Mouse (Mus musculus): ENCODE data around the gene Ugt1a8. TPM values are rescaled to one million over a fixed set of nuclear protein-coding genes. Genes with fewer than 3 reads are reported as not detected.
A peak's percentile ranks its signal among the peaks of the same experiment; 100 is the strongest.

Ugt1a8 gene
- total RNA-seq, 4 experiments from 2014 or later: not detected

DNA sequence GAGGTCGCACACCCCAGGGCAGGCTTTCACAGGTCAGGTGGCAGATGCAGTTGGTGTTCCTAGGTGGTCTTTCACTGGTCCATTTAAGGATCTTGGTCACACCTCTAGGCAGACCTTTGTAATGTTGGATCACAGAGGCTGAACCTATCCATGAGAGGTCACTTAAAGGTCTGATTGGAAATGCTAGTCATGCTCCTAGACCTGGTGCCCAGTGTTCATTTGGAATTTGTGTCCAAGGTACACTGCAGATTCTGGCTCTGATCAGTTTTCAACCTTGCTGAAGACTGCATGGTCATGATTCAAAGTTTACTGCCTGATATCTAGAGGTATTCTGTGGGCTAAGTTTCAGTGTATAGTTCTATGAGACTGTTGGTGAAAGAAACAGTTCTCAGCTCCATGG, 92.0 kb downstream of the Ugt1a8 start:
- no peak for DNase-seq (ENCODE audit: low spot score in 2 of 2)

- DNase-seq (ENCODE audit: low spot score in 2 of 2): no peak
These were observed 98.8 kb downstream of the Ugt1a8 start for GRCm38 (mm10) chr1:88186325-88186935.

DNA sequence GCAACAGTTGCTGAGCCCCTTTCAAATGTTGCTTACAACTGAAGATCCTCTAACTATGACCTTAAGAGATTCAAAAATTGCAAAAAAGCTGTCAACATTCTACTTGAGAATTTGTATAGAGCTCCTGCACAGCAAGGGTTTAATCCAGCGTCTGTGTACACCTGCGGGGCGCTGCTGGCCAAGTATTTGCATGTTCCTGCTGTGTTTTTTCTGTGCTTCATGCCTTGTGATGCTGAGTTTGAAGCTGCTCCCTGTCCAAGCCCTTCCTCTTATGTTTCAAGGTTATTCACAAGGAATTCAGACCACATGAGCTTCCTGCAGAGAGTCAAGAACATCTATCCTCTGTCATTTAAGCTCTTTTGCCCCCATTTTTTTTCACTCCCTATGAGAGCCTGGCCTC, 104.5 kb downstream of the Ugt1a8 start:
- no peak for DNase-seq (ENCODE audit: low spot score in 2 of 2)

DNA sequence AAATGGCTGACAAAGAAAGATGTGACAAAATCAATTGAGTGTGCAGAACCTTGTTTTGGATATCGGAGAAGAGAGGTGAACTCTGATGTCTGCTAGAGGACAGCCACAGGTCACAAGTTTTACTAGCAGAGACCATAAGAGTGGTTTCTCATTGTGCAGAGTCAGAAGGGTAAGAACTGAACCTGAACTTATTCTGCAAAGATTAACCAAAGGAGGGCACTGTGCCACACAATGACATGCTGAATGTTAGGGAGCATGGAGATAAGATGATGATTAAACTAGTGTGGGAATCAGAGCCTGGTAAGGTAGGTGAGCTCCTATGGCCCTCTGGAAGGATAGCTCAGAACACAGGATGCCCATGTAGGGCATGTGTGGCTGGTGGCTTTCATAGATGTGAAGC, 108.1 kb downstream of the Ugt1a8 start:
- no peak for DNase-seq (ENCODE audit: low spot score in 2 of 2)

DNA sequence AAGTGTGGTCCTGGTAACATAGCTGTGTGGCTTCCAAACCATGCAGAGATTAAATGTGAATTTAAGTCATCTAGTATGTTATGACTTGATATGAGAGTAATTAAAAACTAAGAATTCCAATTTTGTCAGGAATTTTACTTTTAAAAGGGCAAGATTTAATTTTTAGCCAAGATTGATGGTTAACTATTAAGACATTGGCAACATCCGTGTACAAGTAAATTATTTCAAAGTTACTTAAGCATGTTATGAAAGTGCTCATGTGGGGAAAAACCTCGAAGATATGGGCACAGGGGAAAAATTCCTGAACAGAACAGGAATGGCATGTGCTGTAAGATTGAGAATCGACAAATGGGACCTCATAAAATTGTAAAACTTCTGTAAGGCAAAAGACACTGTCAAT, 109.8 kb downstream of the Ugt1a8 start:
- DNase-seq (ENCODE audit: low spot score in 2 of 2): no peak

GRCm38 (mm10) chr1:88199996-88200395, 112.4 kb downstream of the Ugt1a8 start:
- no peak for DNase-seq (ENCODE audit: low spot score in 2 of 2)

DNA sequence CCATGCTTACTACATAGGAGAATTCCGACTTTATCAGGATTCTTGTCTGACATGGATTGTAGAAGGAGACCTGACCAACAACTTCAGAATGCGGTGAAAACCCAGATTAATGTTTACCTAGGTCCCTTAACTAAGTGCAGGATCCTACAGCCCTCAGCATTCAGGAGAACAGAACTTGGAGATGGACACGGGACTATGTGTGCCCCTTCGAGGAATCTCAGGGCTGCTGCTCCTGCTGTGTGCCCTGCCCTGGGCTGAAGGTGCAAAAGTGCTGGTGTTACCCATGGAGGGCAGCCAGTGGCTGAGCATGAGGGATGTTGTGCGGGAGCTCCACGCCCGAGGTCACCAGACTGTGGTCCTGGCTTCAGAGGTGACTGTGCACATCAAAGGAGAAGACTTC, 112.8 kb downstream of the Ugt1a8 start, which contains the start of gene Ugt1a2:
TSS of gene Ugt1a2 (plus strand) at position 146 of the 400 bp plus-strand sequence.
- no peak for DNase-seq (ENCODE audit: low spot score in 2 of 2)

GRCm38 (mm10) chr1:88205294-88205922, 117.8 kb downstream of the Ugt1a8 start, which contains the start of gene Dnajb3:
Gene Dnajb3 (minus strand): TSS chr1:88205782.
- no peak for DNase-seq (ENCODE audit: low spot score in 2 of 2)

- DNase-seq (ENCODE audit: low spot score in 2 of 2): no peak
These were observed 119.3 kb downstream of the Ugt1a8 start for GRCm38 (mm10) chr1:88206843-88207479.

DNA sequence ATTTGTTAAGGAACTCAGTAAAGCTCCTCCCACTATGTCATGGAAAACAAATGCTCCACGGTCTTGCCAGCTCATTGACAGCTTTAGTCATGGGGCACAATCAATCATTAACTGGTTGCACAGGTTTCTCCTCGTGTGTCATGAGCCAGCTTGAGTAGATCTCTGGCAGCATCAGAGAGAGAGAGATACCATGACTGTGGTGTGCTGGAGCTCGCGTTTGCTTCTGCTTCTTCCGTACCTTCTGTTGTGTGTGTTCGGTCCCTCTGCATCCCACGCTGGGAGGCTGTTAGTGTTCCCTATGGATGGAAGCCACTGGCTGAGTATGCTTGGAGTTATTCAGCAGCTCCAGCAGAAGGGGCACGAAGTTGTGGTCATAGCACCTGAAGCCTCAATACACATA, 124.2 kb downstream of the Ugt1a8 start, which contains the start of gene Ugt1a1:
TSS of gene Ugt1a1 (plus strand) at position 148 of the 400 bp plus-strand sequence.
- no peak for DNase-seq (ENCODE audit: low spot score in 2 of 2)

DNA sequence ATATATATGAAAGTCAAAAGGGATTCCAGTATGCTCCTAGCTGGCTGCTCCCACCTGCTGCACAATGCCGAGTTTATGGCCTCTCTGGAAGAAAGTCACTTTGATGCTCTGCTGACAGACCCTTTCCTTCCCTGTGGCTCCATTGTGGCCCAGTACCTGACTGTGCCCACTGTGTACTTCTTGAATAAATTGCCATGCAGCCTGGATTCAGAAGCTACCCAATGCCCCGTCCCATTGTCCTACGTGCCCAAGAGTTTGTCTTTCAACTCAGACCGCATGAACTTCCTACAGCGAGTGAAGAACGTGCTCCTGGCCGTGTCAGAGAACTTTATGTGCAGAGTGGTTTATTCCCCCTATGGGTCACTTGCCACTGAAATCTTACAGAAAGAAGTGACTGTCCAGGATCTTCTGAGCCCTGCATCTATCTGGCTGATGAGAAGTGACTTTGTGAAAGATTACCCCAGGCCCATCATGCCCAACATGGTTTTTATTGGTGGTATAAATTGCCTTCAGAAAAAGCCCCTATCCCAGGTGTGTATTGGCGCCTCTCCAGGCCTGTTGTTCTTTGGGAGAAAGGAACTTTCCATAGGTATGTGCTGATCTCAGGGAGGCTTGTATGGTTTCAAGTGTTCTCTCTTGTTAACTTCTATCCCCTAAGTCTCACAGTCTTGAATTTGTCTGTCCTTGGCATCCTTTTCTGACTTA, 124.9 kb downstream of the Ugt1a8 start:
- DNase-seq (ENCODE audit: low spot score in 2 of 2): peak in 1 of 2 experiments; percentile 11

- DNase-seq (ENCODE audit: low spot score in 2 of 2): no peak
These were observed 125.4 kb downstream of the Ugt1a8 start for GRCm38 (mm10) chr1:88213061-88213460.

- DNase-seq (ENCODE audit: low spot score in 2 of 2): peak in 1 of 2 experiments; percentile 7
These were observed 126.3 kb downstream of the Ugt1a8 start for GRCm38 (mm10) chr1:88213766-88214461.

- no peak for DNase-seq (ENCODE audit: low spot score in 2 of 2)
These were observed 126.9 kb downstream of the Ugt1a8 start for GRCm38 (mm10) chr1:88214462-88214952.

DNA sequence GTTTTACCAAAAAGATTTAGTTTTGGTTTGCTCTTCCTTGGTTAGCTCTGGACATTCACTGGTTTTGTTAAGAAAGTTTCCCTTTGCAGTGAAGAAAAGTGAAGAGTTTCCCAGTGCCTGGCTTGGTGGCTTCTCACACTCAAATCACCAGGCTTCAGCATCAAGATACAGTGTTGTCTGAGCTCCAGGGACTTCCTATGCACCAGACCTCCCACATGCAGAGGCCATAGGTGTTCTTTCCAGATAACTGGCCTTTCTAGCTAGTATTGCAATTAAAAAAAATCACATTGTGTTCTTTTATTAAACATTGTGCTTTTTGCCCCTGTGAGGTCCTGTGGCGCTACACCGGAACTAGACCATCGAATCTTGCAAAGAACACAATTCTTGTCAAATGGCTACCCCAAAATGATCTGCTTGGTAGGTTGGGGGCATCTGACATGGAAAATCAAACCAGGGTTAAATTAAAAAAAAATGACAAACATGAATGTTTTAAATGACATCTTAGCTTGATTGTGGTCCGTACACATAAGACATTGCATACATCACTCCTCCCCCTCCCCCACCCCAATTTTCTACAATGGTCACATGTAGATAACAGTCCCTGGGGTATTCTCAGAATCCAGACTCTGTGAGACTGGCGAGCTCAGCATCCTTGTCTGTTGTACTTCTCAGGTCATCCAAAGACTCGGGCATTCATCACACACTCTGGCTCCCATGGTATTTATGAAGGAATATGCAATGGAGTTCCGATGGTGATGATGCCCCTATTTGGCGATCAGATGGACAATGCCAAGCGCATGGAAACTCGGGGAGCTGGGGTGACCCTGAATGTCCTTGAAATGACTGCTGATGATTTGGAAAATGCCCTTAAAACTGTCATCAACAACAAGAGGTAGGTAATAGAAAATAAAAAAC, 128.1 kb downstream of the Ugt1a8 start:
- no peak for DNase-seq (ENCODE audit: low spot score in 2 of 2)

GRCm38 (mm10) chr1:88216551-88216950, 128.9 kb downstream of the Ugt1a8 start:
- no peak for DNase-seq (ENCODE audit: low spot score in 2 of 2)

GRCm38 (mm10) chr1:88217144-88217543, 129.5 kb downstream of the Ugt1a8 start:
- DNase-seq (ENCODE audit: low spot score in 2 of 2): no peak

DNA sequence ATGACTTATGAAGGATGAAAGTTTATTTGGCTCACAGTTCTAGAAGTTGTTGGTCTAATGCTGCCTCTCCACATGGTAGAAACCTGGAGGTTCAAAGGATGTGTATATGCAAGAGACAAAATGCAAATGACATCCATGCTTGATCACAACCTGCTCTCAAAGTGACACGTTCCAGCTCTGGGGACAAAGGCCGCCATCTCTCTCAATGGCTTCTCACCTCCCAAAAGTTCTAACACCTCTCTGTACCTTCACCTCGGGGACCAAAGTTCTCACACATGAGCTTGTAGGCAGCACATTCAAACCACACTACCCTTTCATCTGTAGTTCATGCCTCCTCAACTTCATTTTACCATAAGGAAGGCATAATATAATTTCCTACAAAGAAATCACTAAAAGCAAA, 130.0 kb downstream of the Ugt1a8 start:
- DNase-seq (ENCODE audit: low spot score in 2 of 2): no peak

DNA sequence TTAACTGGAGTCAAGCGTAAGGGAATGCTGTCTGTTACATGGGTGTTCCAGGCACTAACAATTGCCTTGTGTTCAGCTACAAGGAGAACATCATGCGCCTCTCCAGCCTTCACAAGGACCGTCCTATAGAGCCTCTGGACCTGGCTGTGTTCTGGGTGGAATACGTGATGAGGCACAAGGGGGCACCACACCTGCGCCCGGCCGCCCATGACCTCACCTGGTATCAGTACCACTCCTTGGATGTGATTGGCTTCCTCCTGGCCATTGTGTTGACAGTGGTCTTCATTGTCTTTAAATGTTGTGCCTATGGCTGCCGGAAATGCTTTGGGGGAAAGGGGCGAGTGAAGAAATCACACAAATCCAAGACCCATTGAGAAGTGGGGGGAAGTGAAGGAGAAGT, 130.4 kb downstream of the Ugt1a8 start:
- DNase-seq (ENCODE audit: low spot score in 2 of 2): peak in 1 of 2 experiments; percentile 14

DNA sequence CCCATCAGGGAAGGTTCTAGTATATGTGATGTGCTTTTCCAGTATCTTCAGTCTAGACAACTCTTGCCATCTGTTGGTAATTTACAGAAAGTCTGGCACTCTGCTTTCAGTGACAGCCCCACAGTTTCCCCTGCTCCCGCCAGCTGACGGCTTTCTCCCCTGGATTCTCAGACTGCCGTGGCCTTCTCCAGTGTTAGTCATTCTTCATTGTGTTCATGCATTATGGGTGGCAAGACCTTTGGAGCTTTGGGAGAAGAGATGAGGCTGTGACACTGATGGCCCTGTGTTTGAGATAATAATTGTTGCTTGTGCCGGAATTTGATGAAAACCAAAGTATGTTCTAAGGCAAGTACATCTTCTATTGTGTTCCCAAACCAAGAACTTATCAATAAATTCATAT, 131.0 kb downstream of the Ugt1a8 start:
- DNase-seq (ENCODE audit: low spot score in 2 of 2): no peak

Measured in gastrocnemius, adult 8-10 months (tissue).